Mouse (Mus musculus) stomach, postnatal 0 days (tissue): Measurements from ENCODE around the gene Xylt2. TPM values are rescaled to one million over a fixed set of nuclear protein-coding genes. Genes with fewer than 3 reads are reported as not detected.
"Not testable (repeated sequence)": the region's sequence is repeated elsewhere in the genome, so short reads cannot be mapped to it uniquely, and the experiment has no call there.

ENCODE experiments used
- ATAC-seq: fragments of 200-750 bp; cut with Nextera tagmentation; 2 replicates; pipeline ENCODE4 v1.8.0; 2017; ENCODE audit not compliant: low FRiP score, low TSS enrichment
- DNase-seq: peaks from one replicate; pipeline ENCODE4 v3.0.0-alpha.2; 2016; ENCODE audit warnings: low spot score
- H3K27ac ChIP-seq: fragments of 300-500 bp; sonication (generic); replicated peaks from 2 replicates; pipeline ENCODE4 v1.5.1; 2014; ENCODE audit warnings: mild to moderate bottlenecking, control low read depth
- H3K27me3 ChIP-seq: fragments of 300-500 bp; sonication (generic); 2 replicates; pipeline ENCODE4 v1.6.1; 2014; ENCODE audit warnings: low read length; ENCODE audit not compliant: control insufficient read depth, insufficient read depth
- H3K36me3 ChIP-seq: fragments of 300-500 bp; sonication (generic); 2 replicates; pipeline ENCODE4 v1.6.1; 2014; ENCODE audit warnings: low read length, mixed read lengths; ENCODE audit not compliant: control insufficient read depth, insufficient read depth
- H3K4me1 ChIP-seq: fragments of 300-500 bp; sonication (generic); replicated peaks from 2 replicates; pipeline ENCODE4 v1.6.1; 2014; ENCODE audit warnings: antibody characterized with exemption; ENCODE audit not compliant: control insufficient read depth, insufficient read depth
- H3K4me2 ChIP-seq: fragments of 300-500 bp; sonication (generic); replicated peaks from 2 replicates; pipeline ENCODE4 v1.6.1; 2014; ENCODE audit warnings: low read depth, mild to moderate bottlenecking, control low read depth, moderate library complexity
- H3K4me3 ChIP-seq: fragments of 300-500 bp; sonication (generic); 2 replicates; pipeline ENCODE4 v1.5.1; 2014; ENCODE audit warnings: low read depth, low read length, control low read depth
- H3K9ac ChIP-seq: fragments of 300-500 bp; sonication (generic); 2 replicates; pipeline ENCODE4 v1.6.1; 2014; ENCODE audit warnings: mild to moderate bottlenecking, low read length, control low read depth, mixed read lengths
- H3K9me3 ChIP-seq: fragments of 300-500 bp; sonication (generic); 2 replicates; pipeline ENCODE4 v1.6.1; 2016; ENCODE audit warnings: low read length; ENCODE audit not compliant: control insufficient read depth
- CTCF ChIP-seq: IDR thresholded peaks from 2 replicates; pipeline ENCODE4 v1.5.1; 2016; ENCODE audit warnings: antibody characterized with exemption, low read depth, mild to moderate bottlenecking, moderate library complexity
- EP300 ChIP-seq: optimal IDR thresholded peaks from 2 replicates; pipeline ENCODE3; 2016; ENCODE audit warnings: antibody characterized with exemption
- WGBS: fragments of 180-500 bp; shearing (Covaris S2); extraction: QIAGEN DNeasy Blood & Tissue Kit; methylation state at CpG from one replicate; pipeline ENCODE4 v1.1.7; 2014; 5-methylcytosine and 5-hydroxymethylcytosine counted together
- polyA plus RNA-seq: library from polyadenylated mRNA; unstranded; fragments of >200 nt; fragmentation: Nextera tagmentation; extraction: Ambion mirVana; gene quantifications from 2 replicates; pipeline ENCODE4 v1.2.1, GENCODE M21; 2015

Gene Xylt2
- polyA plus RNA-seq, 1 experiment from 2014 or later: 8.4 TPM

DNA sequence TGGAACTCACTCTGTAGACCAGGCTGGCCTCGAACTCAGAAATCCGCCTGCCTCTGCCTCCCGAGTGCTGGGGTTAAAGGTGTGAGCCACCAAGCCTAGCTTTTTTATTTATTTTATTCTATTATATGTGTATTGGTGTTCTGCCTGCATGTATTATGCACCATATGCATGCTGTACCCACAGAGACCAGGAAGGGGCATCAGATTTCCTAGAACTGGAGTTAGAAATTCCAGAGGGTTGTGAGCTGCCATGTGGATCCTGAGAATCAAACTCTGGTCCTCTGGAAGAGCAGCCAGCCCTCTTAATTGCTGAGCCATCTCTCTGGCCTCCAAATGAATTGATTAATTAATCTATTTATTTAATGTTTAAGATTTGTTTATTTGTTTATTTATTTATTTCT lies 22.1 kb upstream of the Xylt2 start:
- no peaks in the 10 kb centered on the region for H3K36me3 ChIP-seq
- DNase-seq (no peak), ATAC-seq (no peak)
- WGBS: 100% methylated on average over 2 of the region's 3 CpGs
- H3K4me2 ChIP-seq: no peak overlapping the region
- H3K9me3 ChIP-seq: no peaks in the 10 kb centered on the region
- TF ChIP-seq EP300 (no peak), CTCF (no peak)
- no peaks in the 10 kb centered on the region for H3K27me3 ChIP-seq
- H3K27ac ChIP-seq: no peak overlapping the region
- H3K9ac ChIP-seq: no peak overlapping the region
- no peak overlapping the region for H3K4me3 ChIP-seq
- H3K4me1 ChIP-seq: no peaks in the 10 kb centered on the region

DNA sequence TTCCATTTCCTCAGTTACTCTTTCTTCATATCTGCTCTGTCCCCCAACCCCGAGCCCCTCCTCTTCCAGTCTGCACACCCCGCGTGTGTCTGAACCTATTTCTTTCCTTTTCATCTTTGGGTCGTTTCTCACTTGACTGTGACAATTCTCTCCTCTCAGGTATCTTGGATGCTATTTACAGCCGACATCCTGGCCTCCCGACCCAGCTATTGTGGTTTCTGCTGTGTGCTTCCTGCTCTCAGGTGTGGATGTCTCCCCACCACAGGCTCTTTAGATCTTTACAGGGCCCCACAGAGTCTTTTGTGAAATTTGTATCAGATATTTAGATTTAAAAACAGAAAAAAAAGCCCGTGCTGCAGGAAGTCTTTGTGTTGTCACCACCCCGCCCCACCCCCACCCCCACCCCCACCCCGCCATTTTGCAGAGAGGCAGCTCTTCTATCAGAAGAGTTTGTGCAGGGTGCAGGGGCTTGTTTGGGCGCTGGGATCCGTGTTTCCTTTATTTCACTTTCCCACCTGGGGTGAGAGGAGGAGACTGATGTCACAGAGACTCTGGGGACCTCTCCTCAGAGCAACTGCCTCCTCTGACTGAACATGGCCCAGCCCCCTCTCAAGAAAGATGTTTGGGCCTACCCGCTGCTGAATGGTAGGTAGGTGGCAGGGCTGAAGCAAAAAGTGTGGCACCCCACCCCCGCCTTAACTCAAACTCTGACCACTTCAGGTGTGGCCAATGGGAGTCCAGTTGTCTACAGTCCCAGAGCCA lies 20.6 kb upstream of the Xylt2 start:
- H3K9me3 ChIP-seq: no peaks in the 10 kb centered on the region
- ATAC-seq (no peak), DNase-seq (no peak)
- 48% methylated on average over 13 of the region's 13 CpGs for WGBS
- H3K4me2 ChIP-seq: no peak overlapping the region
- H3K27me3 ChIP-seq: no peaks in the 10 kb centered on the region
- no peaks in the 10 kb centered on the region for H3K36me3 ChIP-seq
- H3K27ac ChIP-seq: no peak overlapping the region
- H3K4me1 ChIP-seq: no peaks in the 10 kb centered on the region
- no peak overlapping the region for H3K9ac ChIP-seq
- H3K4me3 ChIP-seq: no peak overlapping the region
- TF ChIP-seq EP300 (no peak), CTCF (no peak)

DNA sequence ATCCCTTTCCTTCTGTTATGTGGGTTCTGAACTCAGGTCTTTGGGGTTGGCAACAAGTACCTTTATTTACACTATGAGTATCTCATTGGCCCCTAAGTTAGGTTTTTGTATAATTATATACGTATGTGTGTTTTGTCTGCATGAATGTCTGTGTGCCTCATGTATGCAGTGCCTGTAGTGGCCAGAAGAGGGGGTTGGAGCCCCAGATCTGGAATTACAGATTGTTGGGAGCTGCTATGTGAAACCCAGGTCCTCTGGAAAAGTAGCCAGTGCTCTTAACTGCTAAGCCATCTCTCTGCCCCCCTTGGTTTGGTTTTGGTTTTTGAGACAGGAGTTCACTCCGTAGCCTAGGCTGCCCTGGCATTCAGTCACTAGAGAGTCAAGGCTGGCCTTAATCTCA lies 19.8 kb upstream of the Xylt2 start:
- 89% methylated on average over 2 of the region's 2 CpGs for WGBS
- Histone ChIP-seq H3K9me3 (no peaks in the 10 kb centered on the region), H3K36me3 (no peaks in the 10 kb centered on the region), H3K27me3 (no peaks in the 10 kb centered on the region), H3K4me1 (no peaks in the 10 kb centered on the region), H3K27ac (no peak overlapping the region), H3K4me3 (no peak overlapping the region), H3K4me2 (no peak overlapping the region), H3K9ac (no peak overlapping the region)
- DNase-seq (no peak), ATAC-seq (no peak)
- TF ChIP-seq CTCF (peak; percentile 41), EP300 (no peak)

DNA sequence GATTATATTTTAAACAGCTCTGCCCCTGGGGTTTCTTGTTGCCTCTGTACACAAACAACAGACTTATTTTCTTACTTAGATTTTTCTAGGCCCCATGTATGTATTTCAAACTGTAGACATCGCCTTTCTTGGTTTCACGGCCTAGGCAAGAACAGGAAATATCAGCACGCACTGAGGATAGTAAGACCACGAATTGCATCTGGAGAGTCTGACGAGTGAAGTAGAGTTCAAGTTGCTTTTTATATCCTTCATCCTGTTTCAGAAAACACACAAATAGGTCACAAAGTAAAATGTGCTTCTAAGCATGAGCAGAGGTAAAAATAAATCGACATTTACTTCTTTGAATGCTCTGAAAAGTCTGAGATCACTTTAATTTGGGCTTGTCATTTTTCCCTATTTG lies 18.2 kb upstream of the Xylt2 start:
- ATAC-seq: no peak

DNA sequence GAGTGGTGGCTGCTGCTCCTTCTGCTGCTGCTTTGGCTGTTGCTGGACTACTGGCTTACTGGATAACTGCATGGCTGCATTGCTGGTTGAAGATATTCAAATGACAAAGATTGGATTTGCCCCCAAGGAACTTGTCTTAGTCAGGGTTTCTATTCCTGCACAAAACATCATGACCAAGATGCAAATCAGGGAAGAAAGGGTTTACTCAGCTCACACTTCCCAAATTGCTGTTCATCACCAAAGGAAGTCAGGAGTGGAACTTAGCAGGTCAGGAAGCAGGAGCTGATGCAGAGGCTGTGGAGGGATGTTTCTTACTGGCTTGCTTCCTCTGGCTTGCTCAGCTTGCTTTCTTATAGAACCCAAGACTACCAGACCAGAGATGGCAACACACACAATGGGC lies 15.2 kb upstream of the Xylt2 start:
- H3K27me3 ChIP-seq, H3K4me1 ChIP-seq, H3K27ac ChIP-seq, H3K4me2 ChIP-seq, H3K9me3 ChIP-seq, H3K4me3 ChIP-seq, H3K36me3 ChIP-seq, H3K9ac ChIP-seq, ATAC-seq, DNase-seq: not testable (repeated sequence)

More for the DNA sequence above, 18.2 kb upstream of the Xylt2 start:
- DNase-seq: no peak
- H3K9ac ChIP-seq: no peak overlapping the region
- H3K4me1 ChIP-seq: no peaks in the 10 kb centered on the region
- H3K36me3 ChIP-seq: no peaks in the 10 kb centered on the region
- H3K9me3 ChIP-seq: no peaks in the 10 kb centered on the region
- TF ChIP-seq EP300 (no peak), CTCF (no peak)
- no peak overlapping the region for H3K4me3 ChIP-seq
- H3K27ac ChIP-seq: no peak overlapping the region
- WGBS: 68% methylated on average over 6 of the region's 6 CpGs
- H3K27me3 ChIP-seq: no peaks in the 10 kb centered on the region
- H3K4me2 ChIP-seq: no peak overlapping the region

DNA sequence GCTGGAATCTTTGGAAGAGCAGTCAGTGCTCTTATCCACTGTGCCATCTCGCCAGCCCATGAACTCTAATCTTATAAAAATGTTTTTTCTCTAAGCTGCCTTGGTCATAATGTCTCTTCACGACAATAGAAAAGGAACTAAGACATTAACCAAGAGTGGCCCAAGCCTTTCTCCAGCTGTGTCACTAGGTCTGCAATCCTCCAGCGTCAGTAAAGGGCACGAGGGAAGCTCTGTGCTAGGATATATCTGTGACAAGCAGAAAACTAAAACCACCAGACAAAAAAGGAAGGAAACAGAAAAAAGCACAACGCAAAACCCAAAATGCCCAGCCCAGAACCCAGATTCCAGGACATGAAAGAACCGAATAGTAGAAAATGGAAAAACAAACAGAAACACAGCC lies 9.9 kb upstream of the Xylt2 start:
- WGBS: 78% methylated on average over 6 of the region's 6 CpGs
- no peak for ATAC-seq
- no peak overlapping the region for H3K27ac ChIP-seq
- no peak overlapping the region for H3K4me2 ChIP-seq
- H3K4me3 ChIP-seq: no peak overlapping the region
- H3K9ac ChIP-seq: no peak overlapping the region
- H3K27me3 ChIP-seq: no peaks in the 10 kb centered on the region
- no peaks in the 10 kb centered on the region for H3K9me3 ChIP-seq
- TF ChIP-seq CTCF (no peak), EP300 (no peak)
- H3K4me1 ChIP-seq: no peaks in the 10 kb centered on the region
- H3K36me3 ChIP-seq: no peaks in the 10 kb centered on the region
- DNase-seq: no peak
